8 mouse cellular contexts compared by ENCODE assay signal in the genomic region with DNA sequence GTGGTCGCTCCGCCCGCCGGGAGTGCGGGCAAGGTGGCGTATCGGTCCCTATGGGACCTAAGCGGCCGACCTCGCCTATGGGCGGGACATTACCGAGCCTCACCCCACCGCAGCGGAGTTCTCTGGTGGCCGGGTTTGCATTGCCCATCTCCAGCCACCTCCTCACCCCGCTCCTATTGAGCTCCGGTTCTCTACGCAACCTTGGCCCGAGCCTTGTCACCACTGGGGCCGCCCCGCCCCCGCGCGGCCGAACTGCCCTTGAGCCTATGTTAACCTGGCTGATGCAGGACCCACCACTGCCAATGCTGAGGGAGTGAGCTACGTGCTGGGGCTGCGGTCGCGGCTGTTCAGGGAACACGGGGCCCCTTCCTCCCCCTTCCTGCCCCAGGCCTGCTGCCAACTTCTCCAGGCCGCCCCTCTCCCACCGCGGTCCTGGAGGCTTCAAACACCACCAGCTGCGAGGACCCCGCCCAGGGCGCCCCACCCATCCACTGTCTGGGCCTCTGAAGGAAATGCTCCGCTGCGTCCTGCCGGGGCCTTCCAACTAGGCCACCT. TPM values are rescaled to one million over a fixed set of nuclear protein-coding genes. Genes with fewer than 3 reads are reported as not detected.
DNase-seq lines count a peak whose midpoint lies in the region; ATAC-seq and TF ChIP-seq lines count a peak whose summit lies in the region.

No protein-coding gene starts in this region.

- peak; percentile 65 for DNase-seq in ovary, adult 18-20 months (ENCODE audit: low spot score)
- no peak for DNase-seq in ovary, postnatal 10 days (ENCODE audit: low spot score)
- peak; percentile 55 for DNase-seq in c-Kit-positive CD71-positive TER-119-negative erythroid progenitor cells, embryonic 14.5 days (ENCODE audit: low read depth)
- DNase-seq in forebrain, postnatal 0 days: peak; percentile 62
- peak; percentile 86 for DNase-seq in liver
- peak; percentile 91 for DNase-seq in thymus, postnatal 0 days (ENCODE audit: low spot score)

- peak overlapping the region; percentile 93 for H3K4me3 ChIP-seq in forebrain, postnatal 0 days (ENCODE audit: low read depth, low read length)
- peak overlapping the region; percentile 78 for H3K4me3 ChIP-seq in hindbrain, embryonic 13.5 days
- H3K4me3 ChIP-seq in midbrain, embryonic 16.5 days (ENCODE audit: low read depth, low read length): peak overlapping the region; percentile 96

- peak overlapping the region; percentile 99 for H3K4me2 ChIP-seq in forebrain, postnatal 0 days (ENCODE audit: low read depth)
- peak overlapping the region; percentile 88 for H3K4me2 ChIP-seq in hindbrain, embryonic 13.5 days
- peak overlapping the region; percentile 90 for H3K4me2 ChIP-seq in midbrain, embryonic 16.5 days (ENCODE audit: low read length)

- TF ChIP-seq CTCF in forebrain, postnatal 0 days (IDR thresholded peaks at IDR 0.05; ENCODE audit: low read depth): peak; percentile 33

- no peak; the same call in 1 of the 2 replicates for ATAC-seq in forebrain, postnatal 0 days
- no peak; the same call in 1 of the 2 replicates for ATAC-seq in hindbrain, embryonic 13.5 days (ENCODE audit: low FRiP score)
- peak; percentile 55 for ATAC-seq in midbrain, embryonic 16.5 days

- 1% methylated on average over 39 of the region's 39 CpGs for WGBS in forebrain, postnatal 0 days
- WGBS in hindbrain, embryonic 13.5 days: 0% methylated on average over 38 of the region's 39 CpGs
- WGBS in midbrain, embryonic 16.5 days: under 1% methylated on average over 38 of the region's 39 CpGs

- peak overlapping the region; percentile 92 for H3K27ac ChIP-seq in forebrain, postnatal 0 days (ENCODE audit: low read depth, low read length)
- H3K27ac ChIP-seq in hindbrain, embryonic 13.5 days: peak overlapping the region; percentile 97
- peak overlapping the region; percentile 98 for H3K27ac ChIP-seq in midbrain, embryonic 16.5 days (ENCODE audit: low read length)

- H3K36me3 ChIP-seq in forebrain, postnatal 0 days (ENCODE audit: insufficient read depth): no peaks in the 10 kb centered on the region
- no peaks in the 10 kb centered on the region for H3K36me3 ChIP-seq in hindbrain, embryonic 13.5 days
- no peaks in the 10 kb centered on the region for H3K36me3 ChIP-seq in midbrain, embryonic 16.5 days (ENCODE audit: control insufficient read depth, insufficient read depth, low read length)

- no peaks in the 10 kb centered on the region for H3K27me3 ChIP-seq in forebrain, postnatal 0 days (ENCODE audit: insufficient read depth, low read length)
- no peaks in the 10 kb centered on the region for H3K27me3 ChIP-seq in hindbrain, embryonic 13.5 days
- no peaks in the 10 kb centered on the region for H3K27me3 ChIP-seq in midbrain, embryonic 16.5 days (ENCODE audit: control insufficient read depth, insufficient read depth, low read depth, low read length)

- peak overlapping the region; percentile 87 for H3K9ac ChIP-seq in forebrain, postnatal 0 days
- peak overlapping the region; percentile 89 for H3K9ac ChIP-seq in hindbrain, embryonic 13.5 days
- peak overlapping the region; percentile 84 for H3K9ac ChIP-seq in midbrain, embryonic 16.5 days (ENCODE audit: low read depth, low read length)

- H3K4me1 ChIP-seq in forebrain, postnatal 0 days (ENCODE audit: insufficient read depth): peaks cover 20% of the 10 kb centered on the region
- H3K4me1 ChIP-seq in hindbrain, embryonic 13.5 days (replicated peaks): peaks cover 32% of the 10 kb centered on the region
- peaks cover 22% of the 10 kb centered on the region for H3K4me1 ChIP-seq in midbrain, embryonic 16.5 days (ENCODE audit: control insufficient read depth, insufficient read depth, low read length)

- H3K9me3 ChIP-seq in forebrain, postnatal 0 days (ENCODE audit: low read length): no peaks in the 10 kb centered on the region
- H3K9me3 ChIP-seq in hindbrain, embryonic 13.5 days: no peaks in the 10 kb centered on the region
- no peaks in the 10 kb centered on the region for H3K9me3 ChIP-seq in midbrain, embryonic 16.5 days (replicated peaks; ENCODE audit: control insufficient read depth, low read length, poor library complexity, severe bottlenecking)

RNA-seq across cellular contexts. Expression of a gene that starts 0.8 kb away (rescaled TPM):
- 25.5 and 32.0 TPM in 2 replicates for total RNA-seq in forebrain, postnatal 0 days (2014; rRNA removed)
- 24.8 and 32.0 TPM in 2 replicates for polyA plus RNA-seq in forebrain, postnatal 0 days (2015; fragmentation: Nextera tagmentation; extraction: Ambion mirVana)
- 25.7 and 26.9 TPM in 2 replicates for polyA plus RNA-seq in hindbrain, embryonic 13.5 days (2015; fragmentation: Nextera tagmentation; extraction: Ambion mirVana)
- 19.9 and 21.6 TPM in 2 replicates for polyA plus RNA-seq in midbrain, embryonic 16.5 days (2015; fragmentation: Nextera tagmentation; extraction: Ambion mirVana)
- 95.1 and 134 TPM in 2 replicates for polyA plus RNA-seq in thymus, postnatal 0 days (2015; fragmentation: Nextera tagmentation; extraction: Ambion mirVana)

RNA-seq across cellular contexts. Expression of a gene that starts 22.8 kb away (rescaled TPM):
- total RNA-seq in forebrain, postnatal 0 days (2014; rRNA removed): not detected in 2 replicates
- not detected in 2 replicates for polyA plus RNA-seq in forebrain, postnatal 0 days (2015; fragmentation: Nextera tagmentation; extraction: Ambion mirVana)
- 0.19 TPM in 1 of 2 replicates, not detected in the other for polyA plus RNA-seq in hindbrain, embryonic 13.5 days (2015; fragmentation: Nextera tagmentation; extraction: Ambion mirVana)
- polyA plus RNA-seq in midbrain, embryonic 16.5 days (2015; fragmentation: Nextera tagmentation; extraction: Ambion mirVana): 0.21 TPM in 1 of 2 replicates, not detected in the other
- 0.21 and 0.40 TPM in 2 replicates for polyA plus RNA-seq in thymus, postnatal 0 days (2015; fragmentation: Nextera tagmentation; extraction: Ambion mirVana)
